Mouse (Mus musculus): ENCODE measurements around the gene Kpna3. TPM values are rescaled to one million over a fixed set of nuclear protein-coding genes. Genes with fewer than 3 reads are reported as not detected.
"Not testable (repeated sequence)": the region's sequence is repeated elsewhere in the genome, so short reads cannot be mapped to it uniquely, and the experiment has no call there.

Kpna3 gene
- polyA plus RNA-seq, 1 experiment from 2014 or later: 61.1 TPM

DNA sequence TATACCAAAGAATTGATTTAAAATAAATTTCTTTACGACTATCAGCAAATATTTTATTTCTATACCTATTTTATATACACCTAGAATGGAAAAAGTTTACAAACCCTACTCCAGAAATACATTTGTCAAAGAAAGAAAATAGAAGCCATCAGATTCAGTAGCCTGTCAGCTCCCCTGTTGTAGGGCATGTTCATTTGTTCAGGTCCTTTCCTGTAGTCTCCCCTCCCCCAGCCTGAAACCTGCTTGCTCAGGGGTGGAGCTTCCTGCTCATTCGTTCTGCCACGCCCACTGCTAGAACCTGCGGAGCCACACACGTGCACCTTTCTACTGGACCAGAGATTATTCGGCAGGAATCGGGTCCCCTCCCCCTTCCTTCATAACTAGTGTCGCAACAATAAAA, 12.6 kb downstream of the Kpna3 start:
- not testable (repeated sequence) for H3K4me3 ChIP-seq (replicated peaks); H3K4me2 ChIP-seq; H3K9me3 ChIP-seq (replicated peaks); H3K9ac ChIP-seq (replicated peaks); H3K4me1 ChIP-seq; H3K27ac ChIP-seq (replicated peaks); H3K27me3 ChIP-seq (replicated peaks); ATAC-seq (ENCODE audit: low FRiP score); H3K36me3 ChIP-seq
- 47% methylated on average over 4 of the region's 8 CpGs for WGBS

DNA sequence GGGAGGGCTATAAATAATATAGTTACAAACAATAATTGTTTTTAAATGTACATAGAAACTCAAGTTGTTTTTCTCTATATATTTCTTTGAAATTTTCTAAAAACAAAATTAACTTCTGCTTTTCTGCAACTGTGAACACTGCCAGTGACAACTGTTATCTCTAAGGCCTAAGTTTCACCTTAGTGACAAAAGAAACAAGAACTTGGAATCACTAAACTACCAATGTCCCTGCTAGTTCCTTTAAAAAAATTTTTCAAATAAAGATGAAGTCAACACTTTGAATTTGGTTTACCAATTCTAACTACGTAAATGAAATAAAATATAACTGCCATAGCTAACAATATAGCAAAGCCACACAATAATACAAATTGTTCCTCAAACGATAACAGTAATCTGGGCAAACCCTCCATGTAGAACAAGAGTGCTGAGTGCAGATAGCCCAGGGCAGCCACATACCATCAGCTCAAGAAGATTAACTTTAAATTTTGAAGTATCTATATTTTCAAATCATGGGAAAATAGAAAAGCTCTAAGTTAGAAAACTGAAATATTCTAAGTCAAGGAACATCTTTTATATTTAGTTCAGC, 14.5 kb downstream of the Kpna3 start:
- no peaks in the 10 kb centered on the region for H3K9me3 ChIP-seq (replicated peaks)
- no peak for ATAC-seq (ENCODE audit: low FRiP score)
- H3K36me3 ChIP-seq: no peaks in the 10 kb centered on the region
- WGBS: 97% methylated on average over 2 of the region's 2 CpGs
- H3K27me3 ChIP-seq (replicated peaks): no peaks in the 10 kb centered on the region
- H3K4me1 ChIP-seq: peaks cover 10% of the 10 kb centered on the region; the same call in 1 of the 2 replicates
- no peak overlapping the region for H3K4me3 ChIP-seq (replicated peaks)
- H3K9ac ChIP-seq (replicated peaks): no peak overlapping the region
- H3K4me2 ChIP-seq: no peak overlapping the region
- no peak overlapping the region for H3K27ac ChIP-seq (replicated peaks)

DNA sequence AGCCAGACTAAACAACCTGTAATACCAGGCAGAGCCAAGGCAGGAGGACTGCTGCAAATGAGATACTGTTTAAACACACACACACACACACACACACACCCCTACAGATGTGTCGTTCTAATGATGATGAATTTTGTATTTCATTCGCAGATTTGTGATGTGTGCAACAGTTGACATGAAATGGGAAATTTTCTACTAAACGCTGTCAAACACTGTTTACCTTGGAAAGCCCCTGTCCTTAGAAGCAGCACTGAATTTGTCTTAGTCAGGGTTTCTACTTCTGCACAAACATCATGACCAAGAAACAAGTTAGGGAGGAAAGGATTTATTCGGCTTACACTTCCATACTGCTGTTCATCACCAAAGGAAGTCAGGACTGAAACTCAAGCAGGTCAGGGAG, 24.0 kb downstream of the Kpna3 start:
- Histone ChIP-seq H3K9ac (replicated peaks) (no peak overlapping the region), H3K27ac (replicated peaks) (no peak overlapping the region), H3K36me3 (no peaks in the 10 kb centered on the region), H3K4me3 (replicated peaks) (no peak overlapping the region), H3K4me1 (peaks cover 8% of the 10 kb centered on the region), H3K4me2 (no peak overlapping the region), H3K9me3 (replicated peaks) (no peaks in the 10 kb centered on the region), H3K27me3 (replicated peaks) (no peaks in the 10 kb centered on the region)
- 93% methylated on average over 4 of the region's 4 CpGs for WGBS
- no peak for ATAC-seq (ENCODE audit: low FRiP score)

DNA sequence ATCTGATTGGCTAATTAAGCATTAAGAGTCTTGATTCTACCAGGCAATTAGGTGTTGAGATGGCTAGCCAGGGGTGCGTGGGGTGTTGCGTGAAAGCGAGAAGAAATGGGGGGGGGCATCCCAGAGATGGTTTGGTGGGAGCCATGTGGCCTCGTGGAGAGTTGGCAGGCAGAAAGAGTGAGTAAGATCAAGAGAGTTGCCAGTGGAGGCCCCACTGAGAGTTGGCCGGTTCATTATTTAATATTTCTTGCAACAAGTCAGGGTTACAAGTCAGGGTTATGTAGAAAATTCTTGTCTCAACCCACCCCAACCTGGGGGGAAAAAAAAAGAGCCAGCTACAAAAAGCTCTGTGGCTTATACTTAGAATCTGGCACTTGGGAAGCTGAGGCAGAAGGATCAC, 24.4 kb downstream of the Kpna3 start:
- Histone ChIP-seq H3K27ac (replicated peaks) (no peak overlapping the region), H3K4me2 (no peak overlapping the region), H3K36me3 (no peaks in the 10 kb centered on the region), H3K27me3 (replicated peaks) (no peaks in the 10 kb centered on the region), H3K9me3 (replicated peaks) (no peaks in the 10 kb centered on the region), H3K4me1 (peaks cover 8% of the 10 kb centered on the region), H3K9ac (replicated peaks) (no peak overlapping the region), H3K4me3 (replicated peaks) (no peak overlapping the region)
- WGBS: 73% methylated on average over 5 of the region's 5 CpGs
- ATAC-seq (ENCODE audit: low FRiP score): no peak

DNA sequence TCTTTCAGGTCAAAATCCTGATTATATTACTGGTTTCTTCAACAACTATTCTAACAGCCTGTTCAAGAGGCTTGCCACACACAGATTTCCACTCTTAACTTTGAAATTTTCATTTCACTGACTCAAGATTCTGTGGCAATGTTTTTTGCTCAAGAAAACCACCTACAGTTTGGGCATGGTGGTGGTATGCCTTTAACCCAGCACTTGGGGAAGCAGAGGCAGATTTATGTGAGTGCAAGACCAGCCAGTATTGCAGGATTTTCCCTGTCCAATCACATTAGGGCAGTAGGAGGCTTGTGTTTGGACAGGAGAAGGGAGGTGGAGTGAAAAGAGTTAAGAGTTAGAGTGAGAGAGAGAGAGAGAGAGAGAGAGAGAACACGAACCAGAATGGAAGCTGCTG, 24.9 kb downstream of the Kpna3 start:
- Histone ChIP-seq H3K9ac (replicated peaks) (no peak overlapping the region), H3K4me1 (peaks cover 8% of the 10 kb centered on the region), H3K27ac (replicated peaks) (no peak overlapping the region), H3K4me3 (replicated peaks) (no peak overlapping the region), H3K27me3 (replicated peaks) (no peaks in the 10 kb centered on the region), H3K4me2 (no peak overlapping the region), H3K36me3 (no peaks in the 10 kb centered on the region), H3K9me3 (replicated peaks) (no peaks in the 10 kb centered on the region)
- ATAC-seq (ENCODE audit: low FRiP score): no peak
- WGBS: 29% methylated on average over 1 of the region's 1 CpGs

DNA sequence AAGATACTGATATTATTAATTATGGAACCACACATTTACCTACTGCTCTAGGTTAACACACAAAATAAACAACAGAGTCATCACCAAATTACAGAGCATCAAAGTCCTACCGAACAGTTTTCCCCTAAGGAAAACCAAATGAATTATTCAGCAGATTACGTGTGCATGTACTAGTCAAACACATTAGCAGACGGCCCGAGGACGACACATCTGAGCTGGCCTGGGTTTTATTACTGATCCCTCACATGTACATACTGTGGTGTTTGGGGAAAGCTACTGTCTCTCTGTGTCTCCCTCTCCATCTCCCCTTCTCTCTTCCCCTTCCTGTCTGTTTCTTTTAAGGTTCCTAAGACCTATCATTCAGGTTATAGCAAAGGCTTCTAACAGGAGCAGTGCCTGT, 25.5 kb downstream of the Kpna3 start:
- ATAC-seq (ENCODE audit: low FRiP score): no peak
- no peak overlapping the region for H3K27ac ChIP-seq (replicated peaks)
- H3K4me2 ChIP-seq: no peak overlapping the region
- no peaks in the 10 kb centered on the region for H3K9me3 ChIP-seq (replicated peaks)
- no peaks in the 10 kb centered on the region for H3K27me3 ChIP-seq (replicated peaks)
- H3K4me1 ChIP-seq: peaks cover 8% of the 10 kb centered on the region
- no peak overlapping the region for H3K4me3 ChIP-seq (replicated peaks)
- H3K36me3 ChIP-seq: no peaks in the 10 kb centered on the region
- WGBS: 12% methylated on average over 5 of the region's 5 CpGs
- no peak overlapping the region for H3K9ac ChIP-seq (replicated peaks)

DNA sequence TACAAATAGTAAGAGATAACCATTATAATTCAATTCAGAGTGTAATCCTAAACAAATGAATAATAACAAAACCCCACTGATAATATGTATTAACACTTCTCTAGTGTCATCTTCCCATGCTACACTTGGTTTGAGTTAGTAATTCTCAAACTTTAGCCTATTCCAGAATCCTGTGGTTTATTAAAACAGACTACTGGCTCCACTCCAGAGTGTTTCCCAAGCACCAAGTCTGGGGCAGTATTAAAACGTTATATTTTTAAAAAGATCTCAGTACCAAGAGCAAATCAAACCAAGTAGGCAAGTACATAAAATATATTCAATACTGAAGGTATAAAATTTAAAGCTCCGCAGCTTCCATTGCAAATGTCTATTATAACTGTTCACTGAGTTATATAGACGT, 26.0 kb downstream of the Kpna3 start:
- no peak overlapping the region for H3K4me2 ChIP-seq
- WGBS: 61% methylated on average over 3 of the region's 3 CpGs
- H3K27ac ChIP-seq (replicated peaks): no peak overlapping the region
- no peaks in the 10 kb centered on the region for H3K36me3 ChIP-seq
- no peak overlapping the region for H3K4me3 ChIP-seq (replicated peaks)
- no peaks in the 10 kb centered on the region for H3K9me3 ChIP-seq (replicated peaks)
- H3K9ac ChIP-seq (replicated peaks): no peak overlapping the region
- peaks cover 8% of the 10 kb centered on the region for H3K4me1 ChIP-seq
- H3K27me3 ChIP-seq (replicated peaks): no peaks in the 10 kb centered on the region
- no peak for ATAC-seq (ENCODE audit: low FRiP score)

DNA sequence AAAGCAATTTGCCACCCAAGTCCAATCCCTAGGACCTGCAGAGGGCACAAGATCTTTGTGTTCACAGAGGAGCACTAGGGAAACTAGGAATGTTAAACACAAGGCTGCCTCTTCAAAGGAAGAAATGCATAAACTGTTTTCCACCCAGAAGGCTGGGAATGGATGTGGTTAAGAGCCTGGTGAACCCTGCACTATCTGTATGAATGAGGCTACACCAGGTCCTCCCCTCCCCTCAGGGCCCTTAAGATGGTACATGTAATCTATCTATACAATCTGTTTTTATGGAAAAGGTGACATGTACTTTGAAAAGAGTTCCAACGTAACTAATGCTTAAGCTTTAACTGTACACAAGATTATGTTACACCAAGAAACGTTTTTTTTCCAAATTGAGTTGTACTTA, 29.7 kb downstream of the Kpna3 start:
- H3K9me3 ChIP-seq (replicated peaks): no peaks in the 10 kb centered on the region
- H3K36me3 ChIP-seq: no peaks in the 10 kb centered on the region
- H3K27me3 ChIP-seq (replicated peaks): no peaks in the 10 kb centered on the region
- H3K4me2 ChIP-seq: no peak overlapping the region
- no peak overlapping the region for H3K27ac ChIP-seq (replicated peaks)
- H3K9ac ChIP-seq (replicated peaks): no peak overlapping the region
- 80% methylated on average over 2 of the region's 2 CpGs for WGBS
- ATAC-seq (ENCODE audit: low FRiP score): no peak
- H3K4me3 ChIP-seq (replicated peaks): no peak overlapping the region
- peaks cover 8% of the 10 kb centered on the region for H3K4me1 ChIP-seq

DNA sequence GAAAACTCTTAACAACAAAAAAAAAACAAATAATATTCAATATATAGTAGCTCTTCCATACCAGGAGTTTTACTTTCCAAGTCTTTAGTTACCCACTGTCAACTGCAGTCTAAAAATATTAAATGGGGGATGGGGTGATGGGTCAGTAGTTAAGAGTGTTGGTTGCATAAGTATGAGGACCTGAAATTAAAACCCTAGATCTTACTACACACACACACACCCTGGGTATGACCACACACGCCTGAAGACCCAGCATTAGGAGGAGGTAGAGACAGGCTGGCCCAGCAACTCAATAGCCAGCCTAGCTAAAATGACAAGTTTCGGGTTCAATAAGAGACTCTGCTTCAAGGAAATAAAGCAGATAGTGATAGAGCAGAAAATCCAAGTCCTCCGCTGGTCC, 32.6 kb downstream of the Kpna3 start:
- Histone ChIP-seq H3K4me2 (no peak overlapping the region), H3K36me3 (peaks cover 3% of the 10 kb centered on the region), H3K9ac (replicated peaks) (no peak overlapping the region), H3K27ac (replicated peaks) (no peak overlapping the region), H3K9me3 (replicated peaks) (no peaks in the 10 kb centered on the region), H3K4me3 (replicated peaks) (no peak overlapping the region), H3K27me3 (replicated peaks) (no peaks in the 10 kb centered on the region), H3K4me1 (no peaks in the 10 kb centered on the region)
- ATAC-seq (ENCODE audit: low FRiP score): no peak
- WGBS: 94% methylated on average over 3 of the region's 3 CpGs

DNA sequence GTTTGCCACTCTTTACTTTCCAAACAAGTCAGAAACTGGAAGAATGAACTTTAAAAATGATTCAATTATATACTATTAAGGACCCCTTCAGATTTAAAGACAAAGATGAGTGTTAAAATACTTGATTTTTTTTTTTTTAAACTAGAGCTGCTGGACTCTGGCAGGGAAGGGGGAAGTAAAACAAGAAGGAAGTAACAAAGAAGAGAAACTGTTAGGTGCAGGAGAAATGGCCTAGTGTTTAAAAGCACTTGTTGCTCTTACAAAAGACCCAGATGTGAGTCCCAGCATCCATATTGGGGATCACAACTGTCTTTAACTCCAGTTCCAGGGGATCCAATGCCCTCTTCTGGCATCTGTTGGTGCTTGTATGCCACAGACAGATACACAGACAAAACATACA, 33.9 kb downstream of the Kpna3 start:
- Histone ChIP-seq H3K27me3 (replicated peaks) (no peaks in the 10 kb centered on the region), H3K4me2 (no peak overlapping the region), H3K4me3 (replicated peaks) (no peak overlapping the region), H3K9ac (replicated peaks) (no peak overlapping the region), H3K36me3 (peaks cover 7% of the 10 kb centered on the region), H3K9me3 (replicated peaks) (no peaks in the 10 kb centered on the region), H3K27ac (replicated peaks) (no peak overlapping the region), H3K4me1 (no peaks in the 10 kb centered on the region)
- no peak for ATAC-seq (ENCODE audit: low FRiP score)

DNA sequence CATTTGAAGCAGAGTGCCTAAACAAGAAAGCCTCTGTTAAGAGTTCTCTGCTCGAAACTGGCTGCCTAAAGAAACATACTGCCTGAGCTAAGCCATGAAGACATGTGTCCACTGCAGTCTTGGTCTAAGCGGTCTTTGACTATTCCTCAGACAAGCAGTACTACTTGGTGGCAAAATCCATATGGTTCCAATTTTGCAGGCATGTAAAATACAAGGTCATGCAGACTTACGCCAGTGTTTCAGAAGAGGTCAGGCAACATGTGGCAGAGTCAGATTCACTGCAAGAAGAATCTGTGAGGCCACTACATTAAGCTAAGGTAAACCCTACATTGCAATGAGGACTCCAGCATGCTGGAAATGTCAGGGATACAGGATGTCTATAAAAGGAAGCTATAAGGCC, 34.7 kb downstream of the Kpna3 start:
- no peak overlapping the region for H3K9ac ChIP-seq (replicated peaks)
- no peak overlapping the region for H3K4me2 ChIP-seq
- H3K4me1 ChIP-seq: no peaks in the 10 kb centered on the region
- H3K27ac ChIP-seq (replicated peaks): no peak overlapping the region
- ATAC-seq (ENCODE audit: low FRiP score): no peak
- H3K4me3 ChIP-seq (replicated peaks): no peak overlapping the region
- 94% methylated on average over 3 of the region's 3 CpGs for WGBS
- H3K9me3 ChIP-seq (replicated peaks): no peaks in the 10 kb centered on the region
- no peaks in the 10 kb centered on the region for H3K27me3 ChIP-seq (replicated peaks)
- peaks cover 11% of the 10 kb centered on the region for H3K36me3 ChIP-seq

DNA sequence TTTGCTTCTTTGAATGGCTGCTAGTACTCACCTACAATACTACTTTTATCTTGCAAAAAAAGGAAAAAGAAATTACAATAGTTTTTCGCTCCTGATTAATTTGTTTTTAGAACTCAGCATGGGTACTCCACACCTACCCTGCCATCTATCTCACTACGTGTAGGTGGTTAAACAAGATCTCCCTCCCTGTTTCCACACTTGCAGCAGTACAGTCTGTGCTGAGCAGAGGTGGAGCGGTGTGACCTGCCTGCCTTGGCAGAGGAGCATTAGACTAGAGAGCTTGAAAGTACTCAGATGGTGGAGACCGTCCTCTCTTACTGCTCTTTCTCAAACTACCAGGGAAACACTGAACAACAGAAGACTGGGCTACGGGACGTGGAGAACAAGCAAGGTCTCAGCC, 44.9 kb downstream of the Kpna3 start:
- WGBS: 90% methylated on average over 6 of the region's 6 CpGs
- no peak overlapping the region for H3K27ac ChIP-seq (replicated peaks)
- H3K9ac ChIP-seq (replicated peaks): no peak overlapping the region
- no peaks in the 10 kb centered on the region for H3K9me3 ChIP-seq (replicated peaks)
- ATAC-seq (ENCODE audit: low FRiP score): no peak
- no peaks in the 10 kb centered on the region for H3K27me3 ChIP-seq (replicated peaks)
- H3K4me3 ChIP-seq (replicated peaks): no peak overlapping the region
- H3K36me3 ChIP-seq: peaks cover 28% of the 10 kb centered on the region
- no peaks in the 10 kb centered on the region for H3K4me1 ChIP-seq
- no peak overlapping the region for H3K4me2 ChIP-seq

DNA sequence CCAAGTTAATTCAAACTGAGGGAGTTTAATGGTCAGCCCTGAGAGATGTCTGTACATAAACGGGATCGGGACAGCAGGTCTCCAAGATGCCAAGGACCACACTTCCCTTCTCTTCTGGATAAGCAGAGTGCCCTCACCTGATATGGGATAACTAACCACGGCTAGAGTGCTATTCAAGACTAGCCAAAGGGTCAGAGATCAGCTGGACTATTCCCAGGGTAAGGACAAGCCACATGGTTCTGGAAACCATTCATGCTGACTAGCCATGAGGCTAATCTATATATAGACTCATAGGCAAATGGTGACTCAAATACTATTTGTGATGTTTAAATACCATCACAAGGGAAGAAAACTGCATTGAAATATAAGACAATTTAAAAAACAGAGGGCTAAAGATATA, 49.1 kb downstream of the Kpna3 start:
- Histone ChIP-seq H3K9ac (replicated peaks) (no peak overlapping the region), H3K4me3 (replicated peaks) (no peak overlapping the region), H3K36me3 (peaks cover 17% of the 10 kb centered on the region), H3K9me3 (replicated peaks) (no peaks in the 10 kb centered on the region), H3K27me3 (replicated peaks) (no peaks in the 10 kb centered on the region), H3K4me1 (no peaks in the 10 kb centered on the region), H3K27ac (replicated peaks) (no peak overlapping the region), H3K4me2 (no peak overlapping the region)
- no peak for ATAC-seq (ENCODE audit: low FRiP score)
- 94% methylated on average over 3 of the region's 3 CpGs for WGBS

Data from neural tube, embryonic 15.5 days (tissue).